Mouse (Mus musculus) liver, postnatal 0 days (tissue): Measurements from ENCODE around the gene Unc5b. TPM values are rescaled to one million over a fixed set of nuclear protein-coding genes. Genes with fewer than 3 reads are reported as not detected.
"Not testable (repeated sequence)": the region's sequence is repeated elsewhere in the genome, so short reads cannot be mapped to it uniquely, and the experiment has no call there.

Source experiments
- ATAC-seq: fragments of 200-750 bp; cut with Nextera tagmentation; 2 replicates; pipeline ENCODE4 v1.8.0; 2017; ENCODE audit warnings: mild to moderate bottlenecking, moderate library complexity
- DNase-seq: peaks from one replicate; pipeline ENCODE4 v3.0.0-alpha.2; 2016
- H3K27ac ChIP-seq: fragments of 300-500 bp; sonication (generic); 2 replicates; pipeline ENCODE4 v1.5.1; 2014; ENCODE audit warnings: antibody characterized with exemption, moderate library complexity, mild to moderate bottlenecking, low read depth
- H3K27me3 ChIP-seq: fragments of 300-500 bp; sonication (generic); 2 replicates; pipeline ENCODE4 v1.6.1; 2014; ENCODE audit warnings: low read length, control low read depth, mixed read lengths; ENCODE audit not compliant: insufficient read depth
- H3K36me3 ChIP-seq: fragments of 300-500 bp; sonication (generic); replicated peaks from 2 replicates; pipeline ENCODE4 v1.6.1; 2014; ENCODE audit warnings: mild to moderate bottlenecking, control low read depth, low read length, moderate library complexity, mixed read lengths; ENCODE audit not compliant: insufficient read depth
- H3K4me1 ChIP-seq: fragments of 300-500 bp; sonication (generic); 2 replicates; pipeline ENCODE4 v1.6.1; 2014; ENCODE audit warnings: antibody characterized with exemption, mild to moderate bottlenecking, control low read depth; ENCODE audit not compliant: insufficient read depth
- H3K4me2 ChIP-seq: fragments of 300-500 bp; sonication (generic); 2 replicates; pipeline ENCODE4 v1.6.1; 2014; ENCODE audit warnings: low read depth, mild to moderate bottlenecking, low read length, moderate library complexity, mixed read lengths
- H3K4me3 ChIP-seq: fragments of 300-500 bp; sonication (generic); 2 replicates; pipeline ENCODE4 v1.5.1; 2014; ENCODE audit warnings: low read depth, low read length
- H3K9ac ChIP-seq: fragments of 300-500 bp; sonication (generic); replicated peaks from 2 replicates; pipeline ENCODE4 v1.6.1; 2014; ENCODE audit warnings: mild to moderate bottlenecking, moderate library complexity
- H3K9me3 ChIP-seq: fragments of 300-500 bp; sonication (generic); 2 replicates; pipeline ENCODE4 v1.6.1; 2016; ENCODE audit warnings: mild to moderate bottlenecking, control low read depth, low read length, mixed read lengths
- CTCF ChIP-seq: sonication (generic); IDR thresholded peaks from 2 replicates; pipeline ENCODE4 v1.5.1; 2016; ENCODE audit warnings: antibody characterized with exemption, low read depth
- EP300 ChIP-seq: IDR thresholded peaks from 2 replicates; pipeline ENCODE4 v1.6.1; 2016; ENCODE audit warnings: antibody characterized with exemption, low read depth, mild to moderate bottlenecking
- WGBS: fragments of 180-500 bp; shearing (Covaris S2); extraction: QIAGEN DNeasy Blood & Tissue Kit; methylation state at CpG from one replicate; pipeline ENCODE4 v1.1.7; 2014; ENCODE audit not compliant: insufficient replicate concordance; 5-methylcytosine and 5-hydroxymethylcytosine counted together
- polyA plus RNA-seq: library from polyadenylated mRNA; unstranded; fragments of >200 nt; fragmentation: Nextera tagmentation; extraction: Ambion mirVana; gene quantifications from 2 replicates; pipeline ENCODE4 v1.2.1, GENCODE M21; 2015

The Unc5b gene
- polyA plus RNA-seq, 1 experiment from 2014 or later: 0.39 TPM

DNA sequence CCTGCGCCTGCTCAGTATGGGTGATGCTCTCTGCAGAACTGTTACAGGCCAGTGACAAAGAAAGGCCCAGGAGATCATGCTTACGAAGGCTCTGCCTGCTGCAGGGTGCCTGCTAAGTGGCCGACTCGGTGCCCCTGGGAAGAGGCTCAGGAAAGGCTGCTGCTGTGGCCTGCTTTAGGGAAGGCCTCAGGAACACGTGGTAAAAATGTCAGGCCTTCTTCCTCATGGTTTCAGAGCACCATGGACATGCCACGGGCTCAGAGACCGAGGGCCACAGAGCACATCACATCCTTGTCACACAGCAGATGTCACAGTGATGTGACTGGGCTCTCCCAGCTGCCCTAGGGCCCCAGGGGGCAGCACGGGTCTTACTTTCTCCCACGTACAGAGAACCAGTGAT lies 87.7 kb downstream of the Unc5b start:
- Histone ChIP-seq H3K27ac (0 out of 2 replicates have a peak overlapping the region, but pooled peaks have one; percentile 6), H3K4me3 (no peak overlapping the region), H3K27me3 (no peaks in the 10 kb centered on the region), H3K4me1 (peaks cover 9% of the 10 kb centered on the region), H3K9me3 (no peaks in the 10 kb centered on the region), H3K36me3 (0 out of 2 replicates have a peak, but pooled peaks cover 3% of the 10 kb centered on the region), H3K9ac (no peak overlapping the region), H3K4me2 (no peak overlapping the region)
- DNase-seq: no peak
- WGBS: 54% methylated on average over 9 of the region's 9 CpGs
- TF ChIP-seq EP300 (no peak), CTCF (no peak)
- no peak for ATAC-seq

DNA sequence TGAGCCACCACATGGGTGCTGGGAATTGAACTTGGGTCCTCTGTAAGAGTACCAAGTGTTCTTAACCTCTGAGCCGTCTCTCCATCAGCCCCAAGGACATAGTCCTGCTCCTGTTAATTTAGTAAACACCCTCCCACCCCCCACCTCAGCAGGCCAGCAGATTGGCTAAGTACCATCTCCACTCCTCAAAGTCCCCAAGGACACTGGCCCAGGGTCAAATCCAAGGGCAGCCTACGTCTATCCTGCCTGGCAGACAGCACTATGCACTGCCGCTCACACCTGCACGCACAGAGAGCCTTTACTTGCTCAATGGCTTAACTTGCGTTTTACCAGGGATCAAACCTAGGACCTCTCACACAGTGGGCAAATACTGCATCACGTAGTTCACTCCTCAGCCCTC lies 88.4 kb downstream of the Unc5b start:
- Histone ChIP-seq H3K4me2 (no peak overlapping the region), H3K4me1 (peaks cover 9% of the 10 kb centered on the region), H3K27me3 (no peaks in the 10 kb centered on the region), H3K9ac (no peak overlapping the region), H3K27ac (no peak overlapping the region), H3K36me3 (0 out of 2 replicates have a peak, but pooled peaks cover under 1% of the 10 kb centered on the region), H3K4me3 (no peak overlapping the region), H3K9me3 (no peaks in the 10 kb centered on the region)
- whole genome bisulfite sequencing: 80% methylated on average over 6 of the region's 6 CpGs
- no peak for DNase-seq
- no peak for ATAC-seq
- TF ChIP-seq CTCF: no peak
- TF ChIP-seq EP300: no peak

DNA sequence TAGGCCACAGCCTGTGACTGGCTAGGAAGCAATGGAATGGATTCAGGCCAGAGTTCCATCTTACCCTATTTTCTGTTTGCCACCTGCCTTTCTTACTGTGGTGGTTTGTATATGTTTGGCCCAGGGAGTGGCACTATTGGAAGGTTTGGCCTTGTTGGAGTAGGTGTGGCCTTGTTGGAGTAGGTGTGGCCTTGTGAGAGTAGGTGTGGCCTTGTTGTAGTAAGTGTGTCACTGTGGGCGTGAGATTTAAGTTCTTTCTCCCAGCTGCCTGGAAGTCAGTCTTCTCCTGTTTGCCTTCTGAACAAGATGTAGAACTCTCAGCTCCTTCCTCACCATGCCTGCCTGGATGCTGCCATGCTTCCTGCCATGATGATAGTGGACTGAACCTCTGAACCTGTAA lies 89.1 kb downstream of the Unc5b start:
- H3K4me2 ChIP-seq, H3K9ac ChIP-seq, H3K36me3 ChIP-seq, H3K4me1 ChIP-seq, ATAC-seq, H3K9me3 ChIP-seq, H3K27me3 ChIP-seq, H3K27ac ChIP-seq, DNase-seq, H3K4me3 ChIP-seq: not testable (repeated sequence)
- WGBS: 71% methylated on average over 1 of the region's 1 CpGs

DNA sequence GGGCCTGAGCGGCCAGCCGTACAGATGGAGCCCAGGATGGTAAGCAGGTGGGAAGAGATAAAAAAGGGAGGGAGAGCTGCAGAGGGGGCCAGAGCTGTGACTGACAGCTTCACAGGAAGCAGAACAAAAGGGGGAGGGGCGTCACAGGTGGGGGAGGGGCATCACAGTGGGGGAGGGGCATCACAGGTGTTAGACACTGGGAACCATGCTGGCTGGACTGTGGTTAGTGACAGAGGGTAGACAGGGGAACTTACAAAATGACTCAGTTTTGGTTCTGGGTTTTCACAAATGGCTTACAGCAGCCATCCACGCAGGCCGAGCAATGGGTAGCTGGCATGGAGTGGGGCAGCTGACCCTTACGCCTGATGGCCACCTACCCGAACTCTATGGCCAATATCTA lies 89.9 kb downstream of the Unc5b start:
- peak; percentile 20; the same call in 1 of the 2 replicates for ATAC-seq
- WGBS: 72% methylated on average over 7 of the region's 7 CpGs
- TF ChIP-seq CTCF (no peak), EP300 (no peak)
- Histone ChIP-seq H3K9ac (no peak overlapping the region), H3K9me3 (no peaks in the 10 kb centered on the region), H3K36me3 (no peaks in the 10 kb centered on the region), H3K4me1 (peaks cover 9% of the 10 kb centered on the region), H3K27ac (0 out of 2 replicates have a peak overlapping the region, but pooled peaks have one; percentile 2), H3K4me3 (no peak overlapping the region), H3K27me3 (no peaks in the 10 kb centered on the region), H3K4me2 (no peak overlapping the region)
- DNase-seq: peak; percentile 57

DNA sequence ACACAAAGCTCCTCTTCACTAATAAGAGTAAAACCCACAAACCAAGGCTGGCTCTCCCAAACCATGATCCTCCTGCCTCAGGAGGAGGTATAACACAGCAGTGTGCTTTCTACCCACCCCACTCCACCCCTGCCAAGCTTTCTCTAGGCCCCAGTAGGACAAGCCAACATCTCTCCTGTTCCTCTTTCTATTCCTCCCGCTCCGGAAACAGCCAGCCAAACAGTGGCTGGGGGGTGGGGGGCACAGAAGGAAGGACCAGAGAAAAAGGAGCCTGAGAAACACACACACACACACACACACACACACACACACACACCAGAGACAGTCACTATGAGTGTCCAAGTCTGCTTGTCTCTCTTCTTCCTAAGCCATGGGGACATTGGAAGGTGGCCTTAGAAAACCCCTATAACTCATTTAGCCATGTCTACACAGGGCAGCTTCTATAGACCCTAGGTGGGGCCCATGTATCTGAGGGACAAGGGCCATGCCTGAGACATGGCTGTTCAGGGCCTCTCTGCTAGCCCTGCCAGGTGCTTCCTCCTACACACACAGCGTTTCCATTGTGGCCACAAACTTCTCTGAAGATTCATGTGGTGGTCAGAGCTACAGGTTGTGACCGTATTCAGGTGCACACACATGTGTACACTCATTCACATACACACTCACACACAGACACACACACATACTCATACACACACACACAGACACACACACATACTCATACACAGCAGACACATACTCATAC lies 91.6 kb downstream of the Unc5b start:
- ATAC-seq (peak; percentile 12; the same call in 1 of the 2 replicates), DNase-seq (no peak)
- Histone ChIP-seq H3K9me3 (no peaks in the 10 kb centered on the region), H3K9ac (no peak overlapping the region), H3K27ac (peak overlapping the region; percentile 60), H3K4me1 (peaks cover 9% of the 10 kb centered on the region), H3K4me2 (no peak overlapping the region), H3K4me3 (no peak overlapping the region), H3K27me3 (no peaks in the 10 kb centered on the region), H3K36me3 (no peaks in the 10 kb centered on the region)
- TF ChIP-seq EP300: no peak
- TF ChIP-seq CTCF: no peak
- WGBS: 41% methylated on average over 4 of the region's 4 CpGs

DNA sequence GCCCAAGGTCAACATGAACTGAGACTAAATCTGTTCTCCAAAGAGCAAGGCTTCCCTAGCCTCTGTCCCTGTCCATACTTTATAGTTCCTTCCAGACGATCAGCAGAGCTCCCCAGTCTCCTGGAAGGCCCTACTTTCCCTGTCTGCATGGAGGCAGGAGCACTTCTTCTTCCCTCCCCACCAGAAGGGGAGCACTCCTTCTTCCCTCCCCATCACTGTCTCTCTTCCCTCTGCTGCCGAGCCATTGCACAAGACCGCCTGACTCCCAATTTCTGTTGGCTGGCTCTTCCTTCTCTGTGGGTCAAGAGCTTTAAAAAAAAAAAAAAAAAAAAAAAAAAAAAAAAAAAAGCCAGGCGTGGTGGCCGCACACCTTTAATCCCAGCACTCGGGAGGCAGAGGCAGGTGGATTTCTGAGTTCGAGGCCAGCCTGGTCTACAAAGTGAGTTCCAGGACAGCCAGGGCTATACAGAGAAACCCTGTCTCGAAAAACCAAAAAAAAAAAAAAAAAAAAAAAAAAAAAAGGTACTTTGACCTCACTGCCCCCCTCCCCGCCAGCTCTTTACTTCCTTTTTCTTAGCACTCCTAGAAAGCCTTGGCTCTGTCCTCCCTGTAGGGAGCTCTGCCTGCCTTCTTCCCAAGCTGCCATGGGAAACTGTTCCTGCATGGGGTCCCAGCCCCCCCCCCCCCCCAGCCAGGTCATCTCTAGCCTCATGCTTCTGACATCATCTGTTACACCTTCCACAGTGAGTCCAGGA lies 93.3 kb downstream of the Unc5b start:
- DNase-seq (no peak), ATAC-seq (peak; percentile 24; the same call in 1 of the 2 replicates)
- Histone ChIP-seq H3K4me1 (peaks cover 12% of the 10 kb centered on the region), H3K9me3 (no peaks in the 10 kb centered on the region), H3K27me3 (no peaks in the 10 kb centered on the region), H3K36me3 (no peaks in the 10 kb centered on the region), H3K4me2 (no peak overlapping the region), H3K27ac (peak overlapping the region; percentile 60; the same call in 1 of the 2 replicates), H3K9ac (no peak overlapping the region), H3K4me3 (no peak overlapping the region)
- WGBS: 27% methylated on average over 7 of the region's 9 CpGs
- TF ChIP-seq EP300 (no peak), CTCF (no peak)
